Mouse (Mus musculus) heart, adult 2 months (tissue): ENCODE measurements around the gene Appbp2. TPM values are rescaled to one million over a fixed set of nuclear protein-coding genes. Genes with fewer than 3 reads are reported as not detected.

Experiments
- DNase-seq, 2 experiments: peaks; one replicate each; pipeline ENCODE4 v3.0.0; 2021
- H3K27ac ChIP-seq: fragments of 200-600 bp; 2 replicates; pipeline ENCODE4 v1.8.1; 2022
- H3K27me3 ChIP-seq: fragments of 200-500 bp; 2 replicates; pipeline ENCODE4 v1.6.1; 2012; ENCODE audit warnings: mild to moderate bottlenecking, low read length, inconsistent platforms, mixed read lengths; ENCODE audit not compliant: control insufficient read depth, insufficient read depth
- H3K36me3 ChIP-seq: fragments of 200-500 bp; 2 replicates; pipeline ENCODE4 v1.6.1; 2012; ENCODE audit warnings: low read length, inconsistent platforms; ENCODE audit not compliant: control insufficient read depth, insufficient read depth
- H3K4me1 ChIP-seq: fragments of 200-500 bp; 2 replicates; pipeline ENCODE4 v1.6.1; 2011; ENCODE audit warnings: low read length; ENCODE audit not compliant: control insufficient read depth, insufficient read depth
- H3K4me3 ChIP-seq: fragments of 200-600 bp; 2 replicates; pipeline ENCODE4 v1.8.1; 2022
- H3K79me2 ChIP-seq: fragments of 200-500 bp; replicated peaks from 2 replicates; pipeline ENCODE4 v1.6.1; 2012; ENCODE audit warnings: mild to moderate bottlenecking, inconsistent platforms, low read length, moderate library complexity, mixed read lengths; ENCODE audit not compliant: control insufficient read depth, insufficient read depth
- H3K9ac ChIP-seq: fragments of 200-500 bp; 2 replicates; pipeline ENCODE4 v1.6.1; 2012; ENCODE audit warnings: low read depth, mild to moderate bottlenecking, control low read depth, inconsistent platforms, low read length, mixed read lengths
- CTCF ChIP-seq: fragments of 200-600 bp; IDR thresholded peaks from 2 replicates; pipeline ENCODE4 v1.8.1; 2022; ENCODE audit warnings: antibody characterized with exemption, mild to moderate bottlenecking, moderate library complexity
- EP300 ChIP-seq: fragments of 200-500 bp; IDR thresholded peaks from 2 replicates; pipeline ENCODE4 v1.6.1; 2011; ENCODE audit warnings: low read depth, low read length, control low read depth; ENCODE audit not compliant: insufficient read depth
- POLR2A ChIP-seq: fragments of 200-500 bp; IDR thresholded peaks from 2 replicates; pipeline ENCODE4 v1.6.1; 2011; ENCODE audit warnings: mild to moderate bottlenecking, low read depth, low read length, control low read depth; ENCODE audit not compliant: insufficient read depth
- WGBS: fragments of 180-500 bp; shearing (Covaris S2); methylation state at CpG from one replicate; pipeline ENCODE4 v1.1.7; 2018; 5-methylcytosine and 5-hydroxymethylcytosine counted together
- intact Hi-C: fragments of 180-260 bp; cut with DNase I; formaldehyde crosslinking; loops from one replicate; pipeline ENCODE4 v1.15.1; 2025
- polyA plus RNA-seq: library from polyadenylated mRNA; depleted of rRNA; stranded (reverse); fragments of >200 nt; gene quantifications from 2 replicates; pipeline ENCODE4 v1.2.3, GENCODE M21; 2012; rRNA removed
- total RNA-seq, 2 experiments: library from RNA; stranded (reverse); gene quantifications; 2 replicates each; pipeline ENCODE4 v1.2.3; 2021

Appbp2 gene
- total and polyA plus RNA-seq, 3 experiments: 6.8 to 16.1 (median 14.6) TPM

GRCm38 (mm10) chr11:85138776-85139474 lies 96.0 kb downstream of the Appbp2 start:
- Histone ChIP-seq H3K4me3 (peak overlapping the region; percentile 82), H3K27ac (peak overlapping the region; percentile 81), H3K79me2 (peaks cover 2% of the 10 kb centered on the region; the same call in 1 of the 2 replicates), H3K27me3 (no peaks in the 10 kb centered on the region), H3K36me3 (peaks cover 2% of the 10 kb centered on the region; the same call in 1 of the 2 replicates), H3K9ac (peak overlapping the region; percentile 83), H3K4me1 (peaks cover 5% of the 10 kb centered on the region)
- no peak for TF ChIP-seq EP300
- no peak for TF ChIP-seq POLR2A
- no peak for TF ChIP-seq CTCF
- intact Hi-C loops: loop anchor here (2.0 kb wide), 1 partner anchor 96 kb away; the partner anchor contains the start of gene Appbp2
- peak; percentile 8 to 24 for DNase-seq
- WGBS: 3% methylated on average over 17 of the region's 17 CpGs

Other genes starting within 250 kb of the Appbp2 start
- 10 to 100 TPM; 22.6 to 24.5 TPM for gene Usp32, start 95.0 kb downstream of the Appbp2 start, total RNA-seq
- gene Usp32, start 95.0 kb downstream of the Appbp2 start, polyA plus RNA-seq: 4.0 and 9.0 TPM in 2 replicates
- not detected for gene 1700125H20Rik, start 64.7 kb downstream of the Appbp2 start, total RNA-seq
- gene 1700125H20Rik, start 64.7 kb downstream of the Appbp2 start, polyA plus RNA-seq: not detected in 2 replicates
- gene Ppm1d, start 76.1 kb upstream of the Appbp2 start, total RNA-seq: 10 to 100 TPM in 1 of 2 experiments, 1 to 10 TPM in 1; 6.8 to 10.2 TPM
- 2.9 and 5.7 TPM in 2 replicates for gene Ppm1d, start 76.1 kb upstream of the Appbp2 start, polyA plus RNA-seq
- 10 to 100 TPM; 36.0 to 40.4 TPM for gene Bcas3, start 118.0 kb upstream of the Appbp2 start, total RNA-seq
- 23.0 and 26.6 TPM in 2 replicates for gene Bcas3, start 118.0 kb upstream of the Appbp2 start, polyA plus RNA-seq